Mouse (Mus musculus) natural killer cell, adult 2 months (primary cell): ENCODE data around the gene Akain1.

Source experiments
- DNase-seq, 2 experiments: peaks; one replicate each; pipeline ENCODE4 v3.0.0; 2022; ENCODE audit warnings: low spot score in 2 of 2

Gene Akain1

GRCm38 (mm10) chr17:69479261-69479660 lies 40.1 kb downstream of the Akain1 start:
- no peak for DNase-seq

- DNase-seq: no peak
Measured at GRCm38 (mm10) chr17:69487116-69487515, 48.0 kb downstream of the Akain1 start.

- no peak for DNase-seq
Measured at GRCm38 (mm10) chr17:69487884-69488283, 48.8 kb downstream of the Akain1 start.

GRCm38 (mm10) chr17:69488826-69489225 lies 49.7 kb downstream of the Akain1 start:
- DNase-seq: no peak

- DNase-seq: no peak
Measured at GRCm38 (mm10) chr17:69492368-69492767, 53.2 kb downstream of the Akain1 start.

- peak in 1 of 2 experiments; percentile 2 for DNase-seq
Measured at GRCm38 (mm10) chr17:69495531-69495930, 56.4 kb downstream of the Akain1 start.

- no peak for DNase-seq
Measured at GRCm38 (mm10) chr17:69496125-69496524, 57.0 kb downstream of the Akain1 start.

- DNase-seq: no peak
Measured at GRCm38 (mm10) chr17:69497315-69497714, 58.2 kb downstream of the Akain1 start.

GRCm38 (mm10) chr17:69498913-69499312 lies 59.8 kb downstream of the Akain1 start:
- no peak for DNase-seq

GRCm38 (mm10) chr17:69499441-69499840 lies 60.3 kb downstream of the Akain1 start:
- no peak for DNase-seq

- DNase-seq: no peak
Measured at GRCm38 (mm10) chr17:69506070-69506469, 66.9 kb downstream of the Akain1 start.

GRCm38 (mm10) chr17:69516344-69516907 lies 77.3 kb downstream of the Akain1 start:
- no peak for DNase-seq

GRCm38 (mm10) chr17:69531472-69531871 lies 92.3 kb downstream of the Akain1 start:
- DNase-seq: no peak
